Mouse (Mus musculus): ENCODE measurements around the gene Tmc7. TPM values are rescaled to one million over a fixed set of nuclear protein-coding genes. Genes with fewer than 3 reads are reported as not detected.
A peak's percentile ranks its signal among the peaks of the same experiment; 100 is the strongest.

The Tmc7 gene
- 2.3 TPM in 2 replicates for polyA plus RNA-seq (2015; fragmentation: Nextera tagmentation; extraction: Ambion mirVana)

DNA sequence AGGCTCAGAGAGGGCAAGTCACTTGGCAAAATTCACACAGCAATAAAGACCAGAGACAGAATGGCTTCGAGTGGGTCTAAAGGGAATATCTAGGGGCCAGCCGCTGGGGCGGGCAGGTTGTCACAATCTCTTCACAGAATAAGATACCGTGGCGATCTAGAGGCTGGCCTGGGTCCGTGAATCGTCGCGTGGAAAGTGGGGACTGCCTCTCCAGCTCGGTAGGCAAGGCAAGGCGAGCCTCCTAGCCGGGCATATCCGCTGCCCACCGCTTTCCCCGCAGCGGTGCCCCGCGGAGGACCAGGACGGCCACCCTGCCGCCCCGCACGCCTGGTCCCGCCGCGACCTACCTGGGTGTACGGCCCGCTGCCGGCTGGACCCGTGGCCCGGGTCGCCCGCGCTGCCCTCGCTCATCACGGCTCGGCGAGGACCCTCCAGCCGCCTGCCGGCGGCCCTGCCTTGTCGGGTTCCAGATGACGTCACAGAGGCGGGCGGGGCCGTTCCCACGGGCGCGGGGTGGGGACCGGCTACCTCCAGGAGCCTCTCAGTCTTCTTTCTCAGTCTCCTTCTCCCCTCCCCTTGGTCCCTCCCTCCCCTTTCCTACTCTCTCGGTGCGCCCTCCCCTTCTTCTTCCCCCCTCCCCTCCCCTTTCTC lies at the start of gene Tmc7:
Gene Tmc7, minus strand, starts transcription at position 480 of the 651 bp plus-strand sequence.
- H3K4me3 ChIP-seq, result peak within 1 kb of the TSS; percentile 66
- H3K27me3 ChIP-seq, result no peaks in the 10 kb centered on the region
- peak within 1 kb of the TSS; percentile 98 for H3K4me2 ChIP-seq
- under 1% methylated on average over 50 of the region's 51 CpGs for WGBS
- H3K36me3 ChIP-seq, result no peaks in the 10 kb centered on the region
- ATAC-seq (ENCODE audit: borderline replicate concordance, extremely low read depth, low FRiP score, low TSS enrichment), result peak; percentile 77; the same call in 1 of the 2 replicates
- peak within 1 kb of the TSS; percentile 63 for H3K9ac ChIP-seq
- peaks cover 10% of the 10 kb centered on the region; the same call in 1 of the 2 replicates for H3K4me1 ChIP-seq
- peak within 1 kb of the TSS; percentile 47; the same call in 1 of the 2 replicates for H3K27ac ChIP-seq
- no peaks in the 10 kb centered on the region for H3K9me3 ChIP-seq

- ATAC-seq (ENCODE audit: borderline replicate concordance, extremely low read depth, low FRiP score, low TSS enrichment), result no peak
- no peaks in the 10 kb centered on the region for H3K27me3 ChIP-seq
- no peak overlapping the region for H3K4me3 ChIP-seq
- no peak overlapping the region for H3K4me2 ChIP-seq
- H3K4me1 ChIP-seq, result no peaks in the 10 kb centered on the region
- no peaks in the 10 kb centered on the region for H3K36me3 ChIP-seq
- H3K9me3 ChIP-seq, result no peaks in the 10 kb centered on the region
- no peak overlapping the region for H3K9ac ChIP-seq
- no peak overlapping the region for H3K27ac ChIP-seq
- WGBS, result 79% methylated on average over 7 of the region's 7 CpGs
Observed at GRCm38 (mm10) chr7:118633951-118634350, 49.4 kb upstream of the Tmc7 start.

DNA sequence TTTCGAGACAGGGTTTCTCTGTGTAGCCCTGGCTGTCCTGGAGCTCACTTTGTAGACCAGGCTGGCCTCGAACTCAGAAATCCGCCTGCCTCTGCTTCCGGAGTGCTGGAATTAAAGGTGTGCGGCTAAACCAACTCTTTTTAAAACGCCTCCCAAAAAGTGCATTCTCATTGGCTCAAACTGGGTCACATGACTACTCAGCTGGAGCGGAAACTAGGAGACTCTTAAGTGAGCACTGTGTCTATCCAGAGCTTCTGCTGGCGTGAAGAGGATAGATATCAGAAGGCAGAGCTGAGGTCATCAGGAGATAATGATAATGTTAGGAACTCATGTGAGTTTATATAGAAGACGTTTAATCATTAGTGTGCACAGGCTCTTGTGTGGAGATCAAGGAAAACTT lies 48.6 kb upstream of the Tmc7 start:
- H3K4me1 ChIP-seq, result no peaks in the 10 kb centered on the region
- no peak overlapping the region for H3K27ac ChIP-seq
- no peaks in the 10 kb centered on the region for H3K9me3 ChIP-seq
- ATAC-seq (ENCODE audit: borderline replicate concordance, extremely low read depth, low FRiP score, low TSS enrichment), result no peak
- H3K36me3 ChIP-seq, result no peaks in the 10 kb centered on the region
- H3K4me3 ChIP-seq, result no peak overlapping the region
- no peaks in the 10 kb centered on the region for H3K27me3 ChIP-seq
- 78% methylated on average over 9 of the region's 9 CpGs for WGBS
- H3K4me2 ChIP-seq, result no peak overlapping the region
- no peak overlapping the region for H3K9ac ChIP-seq

DNA sequence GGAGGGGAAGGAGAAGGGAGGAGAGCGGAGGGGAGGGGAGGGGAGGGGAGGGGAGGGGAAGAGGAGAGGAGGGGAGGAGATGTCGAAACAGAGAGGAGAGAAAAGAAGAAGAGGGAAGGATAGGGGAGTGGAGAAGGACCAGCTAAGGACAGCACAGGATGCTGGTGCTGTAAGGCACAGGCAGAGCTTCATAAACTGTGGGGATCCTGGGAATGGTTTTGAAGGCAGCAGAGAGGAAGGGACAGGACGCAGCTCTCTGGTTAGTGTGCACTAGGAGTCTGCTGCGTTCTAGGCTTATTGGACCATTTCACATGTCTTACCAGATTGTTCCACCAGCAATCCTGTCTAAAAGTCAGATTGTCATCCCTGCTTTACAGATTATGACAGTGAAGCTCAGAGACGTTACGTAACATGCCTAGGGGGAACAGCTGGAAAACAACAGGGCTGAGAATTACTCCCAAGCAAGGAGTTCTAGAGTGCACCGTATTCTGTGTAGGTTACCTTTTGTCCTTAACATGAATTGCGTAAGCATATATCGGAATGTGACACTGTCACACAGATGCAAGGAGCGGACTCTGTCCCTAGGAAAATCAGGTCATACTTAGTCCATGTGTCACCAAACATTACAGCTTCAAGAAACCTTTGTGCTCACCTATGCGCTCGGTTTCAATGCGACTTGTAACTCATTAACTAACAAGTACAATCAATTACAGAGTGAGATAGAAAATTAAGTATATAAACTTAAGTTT lies 43.2 kb upstream of the Tmc7 start:
- ATAC-seq (ENCODE audit: borderline replicate concordance, extremely low read depth, low FRiP score, low TSS enrichment), result no peak

GRCm38 (mm10) chr7:118621094-118621493 lies 36.6 kb upstream of the Tmc7 start:
- H3K9ac ChIP-seq, result no peak overlapping the region
- ATAC-seq (ENCODE audit: borderline replicate concordance, extremely low read depth, low FRiP score, low TSS enrichment), result no peak
- H3K4me2 ChIP-seq, result no peak overlapping the region
- WGBS, result 76% methylated on average over 6 of the region's 6 CpGs
- H3K9me3 ChIP-seq, result no peaks in the 10 kb centered on the region
- H3K4me3 ChIP-seq, result no peak overlapping the region
- H3K27me3 ChIP-seq, result no peaks in the 10 kb centered on the region
- H3K27ac ChIP-seq, result no peak overlapping the region
- no peaks in the 10 kb centered on the region for H3K4me1 ChIP-seq
- no peaks in the 10 kb centered on the region for H3K36me3 ChIP-seq

More for the DNA sequence above, 43.2 kb upstream of the Tmc7 start:
- H3K9ac ChIP-seq, result no peak overlapping the region
- H3K27ac ChIP-seq, result no peak overlapping the region
- no peaks in the 10 kb centered on the region for H3K27me3 ChIP-seq
- H3K9me3 ChIP-seq, result no peaks in the 10 kb centered on the region
- no peak overlapping the region for H3K4me2 ChIP-seq
- WGBS, result 71% methylated on average over 12 of the region's 13 CpGs
- no peaks in the 10 kb centered on the region for H3K4me1 ChIP-seq
- H3K36me3 ChIP-seq, result no peaks in the 10 kb centered on the region
- H3K4me3 ChIP-seq, result no peak overlapping the region

- no peak overlapping the region for H3K4me3 ChIP-seq
- H3K27me3 ChIP-seq, result no peaks in the 10 kb centered on the region
- H3K4me2 ChIP-seq, result no peak overlapping the region
- no peaks in the 10 kb centered on the region for H3K4me1 ChIP-seq
- 85% methylated on average over 7 of the region's 7 CpGs for WGBS
- ATAC-seq (ENCODE audit: borderline replicate concordance, extremely low read depth, low FRiP score, low TSS enrichment), result no peak
- H3K36me3 ChIP-seq, result no peaks in the 10 kb centered on the region
- H3K27ac ChIP-seq, result no peak overlapping the region
- H3K9ac ChIP-seq, result no peak overlapping the region
- H3K9me3 ChIP-seq, result no peaks in the 10 kb centered on the region
Observed at GRCm38 (mm10) chr7:118620243-118620906, 35.8 kb upstream of the Tmc7 start.

GRCm38 (mm10) chr7:118618104-118618503 lies 33.6 kb upstream of the Tmc7 start:
- H3K27me3 ChIP-seq, result no peaks in the 10 kb centered on the region
- ATAC-seq (ENCODE audit: borderline replicate concordance, extremely low read depth, low FRiP score, low TSS enrichment), result no peak
- H3K36me3 ChIP-seq, result no peaks in the 10 kb centered on the region
- no peak overlapping the region for H3K27ac ChIP-seq
- no peak overlapping the region for H3K9ac ChIP-seq
- H3K9me3 ChIP-seq, result no peaks in the 10 kb centered on the region
- WGBS, result 71% methylated on average over 5 of the region's 5 CpGs
- H3K4me1 ChIP-seq, result no peaks in the 10 kb centered on the region
- H3K4me2 ChIP-seq, result no peak overlapping the region
- no peak overlapping the region for H3K4me3 ChIP-seq

DNA sequence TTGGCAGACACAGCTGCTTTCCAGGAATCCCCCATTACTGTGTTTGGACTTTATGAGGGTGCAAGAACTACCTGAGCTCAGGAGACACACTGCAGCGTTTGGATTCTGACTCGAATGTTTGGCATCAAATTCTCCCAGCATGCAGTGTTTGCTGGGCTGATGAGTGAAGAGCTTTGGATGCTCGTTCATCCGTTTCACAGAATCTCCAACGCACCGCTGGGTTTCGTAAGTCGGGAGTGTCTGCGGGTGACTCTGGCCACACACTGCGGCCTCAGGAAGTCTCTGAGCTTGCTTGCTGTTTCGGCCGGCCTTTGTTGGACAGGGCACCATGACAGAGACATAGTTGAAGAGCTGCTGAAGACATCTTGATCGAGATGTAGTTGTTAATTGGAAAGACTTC lies 29.5 kb upstream of the Tmc7 start:
- 48% methylated on average over 13 of the region's 13 CpGs for WGBS
- H3K36me3 ChIP-seq, result no peaks in the 10 kb centered on the region
- no peaks in the 10 kb centered on the region for H3K27me3 ChIP-seq
- H3K4me3 ChIP-seq, result no peak overlapping the region
- H3K27ac ChIP-seq, result no peak overlapping the region
- H3K4me1 ChIP-seq, result 0 out of 2 replicates have a peak, but pooled peaks cover 3% of the 10 kb centered on the region
- no peak overlapping the region for H3K4me2 ChIP-seq
- ATAC-seq (ENCODE audit: borderline replicate concordance, extremely low read depth, low FRiP score, low TSS enrichment), result no peak
- H3K9me3 ChIP-seq, result no peaks in the 10 kb centered on the region
- H3K9ac ChIP-seq, result no peak overlapping the region

DNA sequence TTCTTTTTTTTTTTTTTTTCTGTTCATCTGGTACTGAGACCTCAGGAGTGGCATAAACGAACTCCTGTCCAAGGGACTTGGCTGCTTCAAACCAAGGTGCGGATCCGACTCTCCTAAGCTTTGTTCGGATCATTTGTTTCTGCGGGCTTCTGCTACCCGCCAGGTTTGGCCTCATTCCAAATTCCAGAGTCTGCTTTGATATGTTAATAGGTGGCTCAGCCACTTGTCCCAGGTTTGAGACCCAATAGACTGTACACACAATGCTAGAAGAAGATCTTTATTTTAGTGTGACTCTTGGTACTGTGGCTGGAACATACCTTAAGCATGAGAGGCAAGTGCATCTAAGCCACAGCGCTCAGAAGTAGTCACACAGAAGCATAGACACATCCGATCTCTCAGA lies 27.4 kb upstream of the Tmc7 start:
- Histone ChIP-seq H3K9me3 (no peaks in the 10 kb centered on the region), H3K27me3 (no peaks in the 10 kb centered on the region), H3K36me3 (no peaks in the 10 kb centered on the region), H3K4me1 (0 out of 2 replicates have a peak, but pooled peaks cover 3% of the 10 kb centered on the region), H3K27ac (no peak overlapping the region), H3K9ac (no peak overlapping the region), H3K4me3 (no peak overlapping the region), H3K4me2 (no peak overlapping the region)
- 56% methylated on average over 8 of the region's 8 CpGs for WGBS
- no peak for ATAC-seq (ENCODE audit: borderline replicate concordance, extremely low read depth, low FRiP score, low TSS enrichment)

DNA sequence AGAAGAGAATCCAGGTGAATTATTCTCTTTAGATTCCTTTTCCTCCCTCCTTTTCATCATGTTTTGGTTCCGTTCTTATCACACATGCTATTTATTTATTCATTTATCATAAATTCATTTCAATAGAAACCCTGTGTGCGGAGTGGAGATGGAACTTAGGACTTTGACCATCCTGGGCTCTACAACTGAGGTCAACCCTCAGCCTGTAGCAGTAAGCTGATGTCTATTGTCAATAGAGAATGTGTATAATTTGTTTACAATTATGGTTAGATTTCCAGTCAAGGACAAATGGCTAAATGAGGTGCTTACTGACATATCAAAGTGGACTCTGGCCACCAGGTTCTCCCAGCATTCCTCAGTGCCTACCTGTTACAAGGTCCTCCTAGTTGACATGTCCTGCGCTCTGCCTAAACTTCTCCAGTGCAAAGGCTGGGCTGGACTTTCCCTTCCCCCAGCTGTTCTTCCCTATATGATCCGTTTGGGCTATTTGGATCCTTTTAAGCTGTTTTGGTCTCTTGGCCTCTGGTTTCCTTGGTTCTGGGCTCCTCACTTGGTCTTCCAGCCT lies 26.7 kb upstream of the Tmc7 start:
- Histone ChIP-seq H3K9ac (no peak overlapping the region), H3K4me3 (no peak overlapping the region), H3K36me3 (no peaks in the 10 kb centered on the region), H3K27ac (no peak overlapping the region), H3K9me3 (no peaks in the 10 kb centered on the region), H3K27me3 (no peaks in the 10 kb centered on the region), H3K4me1 (0 out of 2 replicates have a peak, but pooled peaks cover 3% of the 10 kb centered on the region), H3K4me2 (no peak overlapping the region)
- no peak for ATAC-seq (ENCODE audit: borderline replicate concordance, extremely low read depth, low FRiP score, low TSS enrichment)
- WGBS, result 77% methylated on average over 4 of the region's 4 CpGs

DNA sequence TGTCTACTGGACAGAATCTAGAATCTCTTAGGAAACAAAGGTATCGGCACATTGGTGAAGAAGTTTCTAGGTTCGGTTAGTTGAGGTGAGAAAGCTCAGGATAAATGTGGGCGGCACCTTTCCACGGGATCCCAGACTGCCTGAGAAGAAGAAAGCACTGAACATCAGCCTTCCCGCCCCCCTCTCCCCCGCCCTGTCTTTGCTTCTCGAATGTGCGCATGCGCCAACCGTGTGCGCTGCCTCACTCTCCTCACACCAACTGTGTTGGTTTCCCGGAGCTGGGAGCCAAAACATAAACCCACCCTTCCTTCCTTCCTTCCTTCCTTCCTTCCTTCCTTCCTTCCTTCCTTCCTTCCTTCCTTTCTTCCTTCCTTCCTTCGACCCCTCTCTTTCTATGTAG lies 26.2 kb upstream of the Tmc7 start:
- H3K27ac ChIP-seq, result no peak overlapping the region
- H3K36me3 ChIP-seq, result no peaks in the 10 kb centered on the region
- ATAC-seq (ENCODE audit: borderline replicate concordance, extremely low read depth, low FRiP score, low TSS enrichment), result no peak
- 80% methylated on average over 13 of the region's 13 CpGs for WGBS
- H3K4me1 ChIP-seq, result 0 out of 2 replicates have a peak, but pooled peaks cover 3% of the 10 kb centered on the region
- no peaks in the 10 kb centered on the region for H3K27me3 ChIP-seq
- H3K4me2 ChIP-seq, result no peak overlapping the region
- no peak overlapping the region for H3K9ac ChIP-seq
- no peak overlapping the region for H3K4me3 ChIP-seq
- no peaks in the 10 kb centered on the region for H3K9me3 ChIP-seq

All from lung, embryonic 15.5 days (tissue).